Mouse (Mus musculus) MEL (cell line): ENCODE data around the gene Olfr1358.

Experiments
- CHD2 ChIP-seq: IDR thresholded peaks from 2 replicates; pipeline ENCODE4 v1.6.1; 2011; ENCODE audit warnings: low read length, improper control_type of control experiment
- CTCF ChIP-seq, 3 experiments: IDR thresholded peaks in 2 of 3; conservative IDR thresholded peaks in 1 of 3; 2 replicates each; pipeline ENCODE4 v1.5.1; 2011 to 2012; ENCODE audit warnings: low read length in 3 of 3, low read depth in 2 of 3, mild to moderate bottlenecking in 2 of 3, improper control_type of control experiment in 1 of 3, inconsistent platforms in 1 of 3, mixed read lengths in 1 of 3, moderate library complexity in 1 of 3; ENCODE audit not compliant: control insufficient read depth in 1 of 3, insufficient read depth in 1 of 3, poor library complexity in 1 of 3, severe bottlenecking in 1 of 3
- EP300 ChIP-seq, 2 experiments: IDR thresholded peaks; 2 replicates each; pipeline ENCODE4 v1.6.1; 2011; ENCODE audit warnings: improper control_type of control experiment in 2 of 2, low read length in 2 of 2, low read depth in 1 of 2, mild to moderate bottlenecking in 1 of 2
- GATA1 ChIP-seq: IDR thresholded peaks from 2 replicates; pipeline ENCODE4 v1.6.1; 2011; ENCODE audit warnings: low read depth, low read length, improper control_type of control experiment
- MYB ChIP-seq: IDR thresholded peaks from 2 replicates; pipeline ENCODE4 v1.6.1; 2011; ENCODE audit warnings: mild to moderate bottlenecking, low read depth, low read length, improper control_type of control experiment
- POLR2A ChIP-seq, 2 experiments: IDR thresholded peaks; 2 replicates each; pipeline ENCODE4 v1.6.1; 2011 to 2012; ENCODE audit warnings: low read length in 2 of 2, mild to moderate bottlenecking in 2 of 2, control low read depth in 1 of 2, improper control_type of control experiment in 1 of 2, low read depth in 1 of 2, moderate library complexity in 1 of 2; ENCODE audit not compliant: control insufficient read depth in 1 of 2, insufficient read depth in 1 of 2, poor library complexity in 1 of 2
- TAL1 ChIP-seq: IDR thresholded peaks from 2 replicates; pipeline ENCODE4 v1.6.1; 2012; ENCODE audit warnings: mild to moderate bottlenecking, inconsistent platforms, low read length, moderate library complexity, mixed read lengths
- USF2 ChIP-seq, 2 experiments: IDR thresholded peaks; 2 replicates each; pipeline ENCODE4 v1.6.1; 2011 to 2012; ENCODE audit warnings: improper control_type of control experiment in 2 of 2, low read length in 2 of 2, borderline replicate concordance in 1 of 2, inconsistent platforms in 1 of 2, low read depth in 1 of 2, mild to moderate bottlenecking in 1 of 2; ENCODE audit not compliant: insufficient read depth in 1 of 2
- ZC3H11A ChIP-seq: IDR thresholded peaks from 2 replicates; pipeline ENCODE4 v1.6.1; 2012; ENCODE audit warnings: low read depth, mild to moderate bottlenecking, inconsistent platforms, low read length, improper control_type of control experiment
- ZNF384 ChIP-seq: IDR thresholded peaks from 2 replicates; pipeline ENCODE4 v1.6.1; 2012; ENCODE audit warnings: low read depth, mild to moderate bottlenecking, inconsistent platforms, low read length, improper control_type of control experiment

- TF ChIP-seq CTCF (IDR thresholded peaks at IDR 0.05 in 2 of 3, conservative IDR thresholded peaks at IDR 0.05 in 1 of 3; ENCODE audit: control insufficient read depth in 1 of 3, insufficient read depth in 1 of 3, low read depth in 2 of 3, low read length in 3 of 3, poor library complexity in 1 of 3, severe bottlenecking in 1 of 3) (no peak), EP300 (IDR thresholded peaks at IDR 0.05; ENCODE audit: low read depth in 1 of 2, low read length in 2 of 2) (no peak), TAL1 (no peak), USF2 (IDR thresholded peaks at IDR 0.05; ENCODE audit: borderline replicate concordance in 1 of 2, insufficient read depth in 1 of 2, low read depth in 1 of 2, low read length in 2 of 2) (no peak), GATA1 (no peak), ZC3H11A (no peak), MYB (no peak), ZNF384 (no peak), CHD2 (no peak), POLR2A (IDR thresholded peaks at IDR 0.05; ENCODE audit: control insufficient read depth in 1 of 2, insufficient read depth in 1 of 2, low read depth in 1 of 2, low read length in 2 of 2, poor library complexity in 1 of 2) (no peak)
These were observed 52.0 kb downstream of the Olfr1358 start for GRCm38 (mm10) chr10:78569191-78569590.
